Mouse (Mus musculus) liver, adult 2 months (tissue): ENCODE data around the gene Gdpd3. TPM values are rescaled to one million over a fixed set of nuclear protein-coding genes. Genes with fewer than 3 reads are reported as not detected.
"Not testable (repeated sequence)": the region's sequence is repeated elsewhere in the genome, so short reads cannot be mapped to it uniquely, and the experiment has no call there.

Experiments used
- DNase-seq: peaks from one replicate; pipeline ENCODE4 v3.0.0-alpha.2; 2011; ENCODE audit warnings: low read depth, low spot score; ENCODE audit errors: extremely low read depth
- H3K27ac ChIP-seq: fragments of 200-500 bp; replicated peaks from 2 replicates; pipeline ENCODE4 v1.5.1; 2012; ENCODE audit warnings: low read depth, mild to moderate bottlenecking, control low read depth, inconsistent platforms, low read length; ENCODE audit not compliant: insufficient read depth
- H3K27me3 ChIP-seq: fragments of 200-500 bp; 2 replicates; pipeline ENCODE4 v1.6.1; 2012; ENCODE audit warnings: mild to moderate bottlenecking, moderate library complexity, low read length, inconsistent platforms; ENCODE audit not compliant: control insufficient read depth, insufficient read depth
- H3K36me3 ChIP-seq: fragments of 200-500 bp; 2 replicates; pipeline ENCODE4 v1.6.1; 2012; ENCODE audit warnings: low read length, inconsistent platforms; ENCODE audit not compliant: control insufficient read depth, insufficient read depth
- H3K4me1 ChIP-seq: fragments of 200-500 bp; 2 replicates; pipeline ENCODE4 v1.6.1; 2011; ENCODE audit warnings: low read length; ENCODE audit not compliant: control insufficient read depth, insufficient read depth
- H3K4me3 ChIP-seq: fragments of 200-500 bp; 2 replicates; pipeline ENCODE4 v1.5.1; 2011; ENCODE audit warnings: low read depth, mild to moderate bottlenecking, control low read depth, low read length, moderate library complexity; ENCODE audit not compliant: insufficient read depth
- H3K79me2 ChIP-seq: fragments of 200-500 bp; 2 replicates; pipeline ENCODE4 v1.6.1; 2012; ENCODE audit warnings: inconsistent platforms, mild to moderate bottlenecking, low read length, moderate library complexity; ENCODE audit not compliant: control insufficient read depth, insufficient read depth
- H3K9ac ChIP-seq: fragments of 200-500 bp; 2 replicates; pipeline ENCODE4 v1.6.1; 2012; ENCODE audit warnings: low read depth, mild to moderate bottlenecking, control low read depth, inconsistent platforms, low read length
- CTCF ChIP-seq: fragments of 200-500 bp; IDR thresholded peaks from 2 replicates; pipeline ENCODE4 v1.5.1; 2011; ENCODE audit warnings: low read depth, low read length, control low read depth
- POLR2A ChIP-seq: fragments of 200-500 bp; IDR thresholded peaks from 2 replicates; pipeline ENCODE4 v1.6.1; 2011; ENCODE audit warnings: low read length, control low read depth; ENCODE audit not compliant: insufficient read depth; ENCODE audit errors: extremely low read depth
- WGBS: fragments of 180-500 bp; shearing (Covaris S2); methylation state at CpG from one replicate; pipeline ENCODE4 v1.1.7; 2018; 5-methylcytosine and 5-hydroxymethylcytosine counted together
- polyA plus RNA-seq: library from polyadenylated mRNA; depleted of rRNA; stranded (reverse); fragments of >200 nt; gene quantifications from 2 replicates; pipeline ENCODE4 v1.2.3, GENCODE M21; 2012; rRNA removed
- total RNA-seq: library from RNA; depleted of rRNA; stranded (reverse); fragments of >200 nt; gene quantifications from 2 replicates; pipeline ENCODE4 v1.2.3, GENCODE M21; 2014; rRNA removed

Gene Gdpd3
- total RNA-seq (0.46 and 2.3 TPM in 2 replicates), polyA plus RNA-seq (8.0 and 9.0 TPM in 2 replicates)

DNA sequence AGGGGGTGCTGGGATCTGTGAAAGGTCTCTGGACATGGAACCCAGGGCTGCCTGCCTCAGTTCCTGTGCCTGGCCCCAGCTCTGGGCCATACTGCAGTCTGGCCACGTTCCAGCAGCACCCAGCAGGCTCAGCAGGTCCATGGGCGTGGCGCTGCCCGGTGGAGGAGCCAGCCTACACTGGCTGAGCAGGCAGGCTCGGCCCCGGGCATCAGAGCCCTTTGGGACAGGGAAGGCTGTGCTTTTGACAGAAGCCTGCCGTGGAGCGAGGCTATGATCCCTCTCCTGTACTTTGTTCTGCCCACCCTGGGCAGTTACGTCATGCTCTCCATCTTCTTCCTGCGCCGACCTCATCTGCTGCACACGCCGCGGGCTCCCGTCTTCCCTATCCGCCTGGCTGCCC, at the start of gene Gdpd3:
TSS of gene Gdpd3 (plus strand) at position 134 of the 400 bp plus-strand sequence.
- no peak within 1 kb of the TSS for H3K4me3 ChIP-seq
- TF ChIP-seq POLR2A (no peak), CTCF (no peak)
- DNase-seq = no peak
- peaks cover 2% of the 10 kb centered on the region; the same call in 1 of the 2 replicates for H3K36me3 ChIP-seq
- no peak within 1 kb of the TSS for H3K9ac ChIP-seq
- H3K27ac ChIP-seq = no peak within 1 kb of the TSS
- H3K4me1 ChIP-seq = no peaks in the 10 kb centered on the region
- H3K27me3 ChIP-seq = no peaks in the 10 kb centered on the region
- H3K79me2 ChIP-seq = no peaks in the 10 kb centered on the region
- 94% methylated on average over 16 of the region's 16 CpGs for WGBS

DNA sequence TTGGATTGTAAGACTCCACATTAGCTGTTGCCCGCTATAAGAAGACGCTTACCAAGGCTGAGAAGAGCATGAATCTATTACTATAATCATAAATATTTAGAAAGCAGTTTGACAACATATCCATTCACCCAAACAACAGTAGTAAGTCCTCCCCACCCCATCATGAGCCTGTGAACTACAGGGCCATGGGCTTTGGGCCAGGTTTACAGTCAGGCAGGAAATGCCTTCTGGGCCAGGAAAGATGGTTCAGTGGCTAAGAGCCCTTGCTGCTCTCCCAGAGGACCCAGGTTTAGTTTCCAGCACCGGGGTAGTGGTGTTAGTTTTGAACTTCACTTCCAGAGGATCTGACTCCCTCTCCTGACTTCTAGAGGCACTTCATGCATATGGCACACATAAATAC, 48.6 kb upstream of the Gdpd3 start:
- no peaks in the 10 kb centered on the region for H3K4me1 ChIP-seq
- no peaks in the 10 kb centered on the region for H3K36me3 ChIP-seq
- DNase-seq = no peak
- no peaks in the 10 kb centered on the region for H3K79me2 ChIP-seq
- no peaks in the 10 kb centered on the region for H3K27me3 ChIP-seq
- H3K9ac ChIP-seq = no peak overlapping the region
- 90% methylated on average over 3 of the region's 3 CpGs for WGBS
- TF ChIP-seq CTCF (no peak), POLR2A (no peak)
- H3K27ac ChIP-seq = no peak overlapping the region
- H3K4me3 ChIP-seq = no peak overlapping the region

DNA sequence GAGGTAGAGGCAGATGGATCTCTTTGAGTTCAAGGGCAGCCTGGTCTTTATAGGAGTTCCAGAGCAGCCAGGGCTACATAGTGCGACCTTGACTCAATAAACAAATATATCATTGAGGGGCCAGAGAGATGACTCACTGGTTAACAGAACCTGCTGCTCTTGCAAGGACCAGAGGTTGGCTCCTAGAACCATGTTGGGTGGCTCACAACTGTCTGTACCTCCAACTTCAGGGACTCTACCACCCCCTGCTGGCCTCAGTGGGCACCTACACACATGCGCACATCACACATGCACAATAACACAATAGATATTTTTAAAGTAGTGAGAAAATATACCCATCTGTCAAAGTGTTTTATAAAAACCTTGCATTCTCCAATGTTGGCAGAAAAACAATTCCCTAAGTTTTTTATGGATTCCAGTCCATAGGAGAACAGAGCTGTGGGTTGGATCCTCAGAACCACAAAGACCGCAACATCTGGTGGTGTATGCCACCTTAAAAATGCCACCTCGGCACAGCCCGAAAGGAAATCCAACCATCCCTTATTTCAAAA, 47.3 kb upstream of the Gdpd3 start:
- no peak for DNase-seq
- no peaks in the 10 kb centered on the region for H3K4me1 ChIP-seq
- no peaks in the 10 kb centered on the region for H3K79me2 ChIP-seq
- peak; percentile 41 for TF ChIP-seq CTCF
- no peak for TF ChIP-seq POLR2A
- no peaks in the 10 kb centered on the region for H3K27me3 ChIP-seq
- WGBS = 93% methylated on average over 5 of the region's 5 CpGs
- no peak overlapping the region for H3K4me3 ChIP-seq
- H3K27ac ChIP-seq = no peak overlapping the region
- H3K9ac ChIP-seq = no peak overlapping the region
- no peaks in the 10 kb centered on the region for H3K36me3 ChIP-seq

DNA sequence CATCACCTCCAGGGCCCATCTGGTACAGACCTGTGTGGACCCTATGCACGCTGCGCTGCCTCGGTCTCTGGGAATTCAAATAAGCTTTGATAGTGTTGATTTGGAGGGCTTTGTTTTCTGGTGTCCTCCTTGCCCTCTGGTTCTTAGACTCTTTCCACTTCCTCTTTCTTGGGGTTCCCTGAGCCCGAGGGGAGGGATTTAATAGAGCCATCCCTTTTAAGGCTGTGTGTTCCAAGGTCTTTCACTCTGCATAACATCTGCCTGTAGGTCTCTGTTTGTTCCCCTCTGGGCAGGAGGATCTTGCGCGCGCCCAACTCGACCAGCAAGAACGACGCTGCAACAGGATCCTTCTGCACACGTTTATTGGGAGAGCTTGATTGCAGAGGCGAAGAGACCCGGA, 44.5 kb upstream of the Gdpd3 start:
- Histone ChIP-seq H3K4me1 (no peaks in the 10 kb centered on the region), H3K9ac (no peak overlapping the region), H3K79me2 (no peaks in the 10 kb centered on the region), H3K27ac (no peak overlapping the region), H3K27me3 (no peaks in the 10 kb centered on the region), H3K4me3 (no peak overlapping the region), H3K36me3 (no peaks in the 10 kb centered on the region)
- 88% methylated on average over 13 of the region's 13 CpGs for WGBS
- TF ChIP-seq POLR2A (no peak), CTCF (no peak)
- DNase-seq = no peak

DNA sequence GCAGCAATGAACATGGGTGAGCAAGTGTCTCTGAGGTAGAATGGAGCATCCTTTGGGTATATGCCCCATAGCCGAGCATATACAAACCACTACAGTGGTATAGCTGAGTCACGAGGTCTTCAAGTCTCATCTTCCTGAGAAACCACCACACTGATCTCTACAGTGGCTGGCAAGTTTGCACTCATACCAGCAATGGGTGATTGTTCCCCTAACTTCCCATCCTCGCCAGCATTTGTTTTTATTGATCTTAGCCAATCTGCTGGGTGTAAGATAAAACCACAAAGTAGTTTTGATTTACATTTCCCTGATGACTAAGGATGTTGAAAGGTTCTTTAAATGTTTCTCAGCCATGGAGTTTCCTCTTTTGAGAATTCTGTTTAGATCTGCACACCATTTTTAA, 41.1 kb upstream of the Gdpd3 start:
- Histone ChIP-seq H3K4me3 (no peak overlapping the region), H3K9ac (no peak overlapping the region), H3K36me3 (no peaks in the 10 kb centered on the region), H3K27me3 (no peaks in the 10 kb centered on the region), H3K27ac (no peak overlapping the region), H3K4me1 (no peaks in the 10 kb centered on the region), H3K79me2 (no peaks in the 10 kb centered on the region)
- TF ChIP-seq CTCF (no peak), POLR2A (no peak)
- WGBS = 75% methylated on average over 3 of the region's 3 CpGs
- no peak for DNase-seq

DNA sequence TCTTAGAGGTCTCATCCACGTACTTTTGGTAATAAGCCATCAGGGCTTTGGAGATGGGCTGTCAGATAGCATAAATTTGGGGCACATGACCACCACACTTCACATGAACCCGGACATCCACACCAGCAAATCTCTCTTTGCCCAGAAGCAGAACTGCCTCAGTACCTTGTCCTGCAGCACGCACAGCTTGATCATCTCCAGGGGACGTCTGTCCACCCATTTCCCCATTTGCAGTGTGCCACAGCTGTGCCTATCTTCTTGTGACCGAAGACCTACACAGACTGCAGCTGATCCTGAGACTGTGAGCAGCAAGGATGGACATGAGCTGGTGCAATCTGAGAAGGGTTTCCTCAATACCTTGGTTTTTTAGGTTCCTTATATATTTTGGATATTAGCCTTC, 40.5 kb upstream of the Gdpd3 start:
- Histone ChIP-seq H3K4me3 (no peak overlapping the region), H3K36me3 (no peaks in the 10 kb centered on the region), H3K27ac (no peak overlapping the region), H3K9ac (no peak overlapping the region), H3K27me3 (no peaks in the 10 kb centered on the region), H3K4me1 (no peaks in the 10 kb centered on the region; the same call in 1 of the 2 replicates), H3K79me2 (no peaks in the 10 kb centered on the region)
- WGBS = 78% methylated on average over 5 of the region's 5 CpGs
- DNase-seq = no peak
- no peak for TF ChIP-seq CTCF
- TF ChIP-seq POLR2A = no peak

DNA sequence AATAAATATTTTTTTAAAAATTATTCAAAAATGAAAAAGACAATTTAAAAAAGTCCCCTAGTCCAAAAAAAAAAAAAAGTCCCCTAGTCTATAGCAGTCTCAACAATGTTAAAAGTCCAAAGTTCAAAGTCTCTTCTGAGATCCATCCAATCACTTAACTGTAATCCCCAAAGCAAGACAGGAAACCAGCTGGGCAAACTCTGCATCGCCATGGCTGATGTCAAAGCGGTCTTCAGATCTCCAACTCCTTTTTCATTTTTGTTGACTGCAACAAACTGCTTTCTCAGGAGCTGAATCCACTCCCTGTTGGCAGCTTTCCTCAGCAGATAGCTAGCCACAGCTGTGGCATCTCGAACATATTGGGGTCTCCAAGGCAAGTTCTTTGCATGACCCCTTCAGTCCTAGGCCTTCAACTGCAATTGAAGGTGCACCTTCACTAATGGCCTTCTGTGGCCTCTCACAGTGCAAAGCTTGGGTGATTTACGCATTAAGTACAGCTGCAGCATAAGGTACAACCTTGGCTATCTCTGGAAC, 35.8 kb upstream of the Gdpd3 start:
- not testable (repeated sequence) for H3K4me3 ChIP-seq, H3K79me2 ChIP-seq, H3K27ac ChIP-seq, H3K36me3 ChIP-seq, H3K4me1 ChIP-seq, H3K27me3 ChIP-seq, DNase-seq, H3K9ac ChIP-seq
- 70% methylated on average over 4 of the region's 4 CpGs for WGBS
